Mouse (Mus musculus) fibroblast of lung, adult 2 months (primary cell): Measurements from ENCODE around the gene Zfp93.

ENCODE experiments used
- DNase-seq: peaks from one replicate; pipeline ENCODE4 v3.0.0-alpha.2; 2011; ENCODE audit warnings: low read depth

Gene Zfp93

DNA sequence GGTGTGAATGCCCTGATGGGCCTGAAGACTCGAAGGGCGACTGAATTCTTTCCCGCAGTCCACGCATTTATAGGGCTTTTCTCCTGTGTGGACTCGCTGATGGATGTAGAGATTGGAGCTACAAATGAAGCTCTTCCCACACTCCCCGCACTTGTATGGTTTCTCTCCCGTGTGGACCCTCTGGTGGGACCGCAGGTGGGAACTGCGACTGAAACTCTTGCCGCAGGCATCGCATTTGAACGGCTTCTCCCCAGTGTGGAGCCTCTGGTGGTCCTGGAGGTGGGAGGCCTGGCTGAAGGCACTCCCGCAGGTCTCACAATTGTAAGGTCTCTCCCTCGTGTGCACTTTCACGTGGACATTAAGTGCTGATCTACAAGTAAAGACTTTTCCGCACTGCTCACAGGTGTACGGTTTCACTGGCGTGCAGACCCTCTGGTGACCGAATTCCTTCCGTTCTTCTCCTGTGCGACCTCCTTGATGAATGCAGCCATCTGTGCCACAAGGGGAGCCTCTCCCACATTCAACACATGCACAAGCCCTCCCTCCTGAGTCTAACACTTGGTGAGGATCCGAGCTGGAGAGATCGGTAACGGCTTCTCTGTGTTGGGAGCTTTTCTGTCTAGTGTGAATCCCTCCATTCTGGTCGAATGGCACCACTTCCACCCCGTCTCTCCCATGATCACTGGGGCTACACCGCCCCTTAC, 21.3 kb downstream of the Zfp93 start:
- DNase-seq = no peak

DNA sequence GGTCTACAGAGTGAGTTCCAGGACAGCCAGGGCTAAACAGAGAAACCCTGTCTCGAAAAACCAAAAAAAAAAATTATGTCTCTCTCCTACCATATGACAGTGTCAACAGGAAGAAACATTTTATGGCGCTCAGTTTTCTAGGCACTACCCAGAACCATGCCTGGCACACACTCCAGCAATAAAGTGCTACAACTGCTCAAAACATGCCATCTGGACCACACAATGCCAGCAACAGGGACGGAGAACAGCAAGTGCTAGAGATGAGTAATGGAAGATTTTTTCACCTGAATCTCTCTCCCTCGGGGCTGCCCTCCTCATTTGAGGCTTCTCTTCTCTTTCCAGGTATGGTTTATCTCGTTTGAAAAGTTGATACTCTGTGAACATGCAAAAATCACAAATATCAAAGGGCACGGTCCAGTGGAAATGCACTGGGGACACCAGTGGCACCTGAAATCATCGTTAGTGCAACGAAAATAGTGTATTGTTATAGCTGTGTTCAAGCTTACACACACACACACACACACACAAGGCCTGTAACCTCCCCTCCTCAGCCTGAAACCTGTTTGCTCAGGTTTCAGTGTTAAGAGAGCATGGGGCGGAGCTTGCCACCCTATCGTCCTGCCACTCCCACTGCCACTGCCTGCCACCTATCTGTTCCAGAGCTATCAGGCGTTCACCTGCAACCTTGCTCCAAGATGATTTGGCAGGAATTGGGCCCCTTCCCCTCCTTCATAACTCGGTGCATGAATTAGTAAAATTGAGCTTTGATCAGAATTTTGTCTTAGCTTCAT, 23.0 kb downstream of the Zfp93 start:
- DNase-seq = no peak

DNA sequence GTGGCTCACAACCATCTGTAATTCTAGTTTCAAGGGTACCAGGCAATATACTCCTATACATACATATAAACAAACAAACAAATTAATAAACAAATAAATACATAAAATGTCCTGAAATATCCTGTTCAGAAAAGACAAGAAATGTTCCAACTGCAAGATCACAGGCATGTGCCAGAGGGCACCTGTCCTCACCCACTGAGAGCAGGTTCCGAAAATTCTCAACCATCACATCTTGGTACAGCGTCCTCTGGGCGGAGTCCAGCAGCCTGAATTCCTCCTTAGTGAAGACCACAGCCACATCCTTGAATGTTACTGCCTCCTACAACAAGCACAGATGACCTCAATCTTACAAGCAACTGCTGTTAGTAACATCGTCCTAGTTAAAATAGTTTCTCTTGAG, 24.5 kb downstream of the Zfp93 start:
- DNase-seq = no peak

DNA sequence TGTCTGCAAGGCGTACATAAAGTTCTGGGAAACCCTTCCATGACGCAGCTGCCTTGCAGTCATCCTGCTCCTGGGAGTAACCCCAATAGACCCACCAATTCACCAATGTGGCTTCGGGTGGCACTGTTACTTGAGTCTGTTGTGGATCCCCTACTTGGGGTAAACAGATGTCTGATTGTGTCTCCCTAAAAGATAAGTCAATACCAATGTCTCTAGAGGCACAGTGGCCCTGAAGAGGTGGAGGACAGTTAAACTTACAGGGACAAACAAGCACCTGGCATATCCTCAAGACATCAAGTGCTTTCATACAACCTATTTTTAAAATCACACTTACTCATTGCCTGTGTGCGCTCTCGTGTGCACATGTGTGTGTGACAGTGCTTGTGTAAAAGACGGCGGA, 25.2 kb downstream of the Zfp93 start:
- DNase-seq = no peak

DNA sequence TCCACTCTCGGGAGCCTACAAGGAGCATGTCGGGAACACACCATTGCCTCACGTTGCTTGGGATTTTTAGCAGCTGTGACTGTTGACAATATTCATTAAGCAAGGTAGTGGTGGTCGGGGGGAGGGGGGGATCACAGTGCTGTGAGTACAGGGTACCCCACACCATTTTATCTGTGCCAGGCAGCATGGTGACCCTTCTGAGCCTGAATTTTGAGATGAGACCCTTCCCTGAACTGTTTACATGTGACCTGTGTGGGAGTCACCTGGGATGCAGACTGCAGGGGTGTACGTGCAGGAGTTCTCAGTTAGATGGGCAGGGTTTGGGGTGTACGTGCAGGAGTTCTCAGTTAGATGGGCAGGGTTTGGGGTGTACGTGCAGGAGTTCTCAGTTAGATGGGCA, 26.2 kb downstream of the Zfp93 start:
- no peak for DNase-seq

DNA sequence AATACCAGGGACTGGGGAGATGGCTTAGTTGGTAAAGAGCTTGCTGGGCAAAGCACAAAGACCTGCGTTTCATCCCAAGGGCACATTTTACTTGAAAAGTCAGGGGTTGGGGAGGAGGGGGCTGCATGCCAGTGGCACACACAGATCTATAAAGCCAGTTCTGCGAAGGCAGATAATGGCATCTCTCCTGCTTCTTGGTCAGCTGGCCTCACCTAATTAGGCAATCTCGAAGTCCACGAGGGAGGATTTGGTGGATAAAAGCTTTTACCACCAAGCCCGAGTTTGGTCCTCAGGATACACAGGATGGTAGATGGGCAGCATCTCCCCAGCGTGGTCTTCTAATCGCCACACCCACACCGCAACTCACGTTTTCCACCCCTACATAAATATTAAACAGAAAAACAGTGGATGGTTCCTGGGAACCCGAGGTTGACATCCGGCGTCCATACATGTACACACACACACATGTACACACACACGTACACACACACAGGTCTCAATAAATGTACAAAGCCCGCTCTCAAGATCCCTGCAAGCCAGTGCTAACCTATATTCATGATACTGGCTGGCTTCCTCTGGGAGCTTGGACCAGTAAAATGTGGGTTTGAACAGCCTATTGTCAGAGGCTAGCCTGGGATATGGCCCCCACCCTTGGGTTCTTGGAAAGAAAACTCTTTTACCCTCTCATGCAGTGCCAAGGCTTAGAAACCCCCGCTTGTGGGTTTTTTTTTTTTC, 27.3 kb downstream of the Zfp93 start:
- no peak for DNase-seq

DNA sequence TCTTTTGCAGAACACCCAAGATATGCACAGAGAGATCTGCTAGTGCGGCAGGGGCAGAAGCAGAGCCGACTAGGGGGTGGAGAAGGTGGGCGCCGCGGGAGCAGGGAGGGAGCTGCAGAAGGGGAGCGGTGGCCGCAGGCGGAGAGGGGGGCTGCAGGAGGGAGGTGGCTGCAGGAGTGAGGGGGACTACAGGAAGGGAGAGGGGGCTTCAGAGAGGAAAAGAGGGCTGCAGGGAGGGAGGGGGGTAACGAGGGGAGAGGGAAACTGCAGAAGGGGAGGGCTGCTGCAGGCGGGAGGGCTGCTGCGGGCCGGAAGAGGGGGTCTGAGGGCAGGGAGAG, 28.4 kb downstream of the Zfp93 start:
- DNase-seq = no peak

DNA sequence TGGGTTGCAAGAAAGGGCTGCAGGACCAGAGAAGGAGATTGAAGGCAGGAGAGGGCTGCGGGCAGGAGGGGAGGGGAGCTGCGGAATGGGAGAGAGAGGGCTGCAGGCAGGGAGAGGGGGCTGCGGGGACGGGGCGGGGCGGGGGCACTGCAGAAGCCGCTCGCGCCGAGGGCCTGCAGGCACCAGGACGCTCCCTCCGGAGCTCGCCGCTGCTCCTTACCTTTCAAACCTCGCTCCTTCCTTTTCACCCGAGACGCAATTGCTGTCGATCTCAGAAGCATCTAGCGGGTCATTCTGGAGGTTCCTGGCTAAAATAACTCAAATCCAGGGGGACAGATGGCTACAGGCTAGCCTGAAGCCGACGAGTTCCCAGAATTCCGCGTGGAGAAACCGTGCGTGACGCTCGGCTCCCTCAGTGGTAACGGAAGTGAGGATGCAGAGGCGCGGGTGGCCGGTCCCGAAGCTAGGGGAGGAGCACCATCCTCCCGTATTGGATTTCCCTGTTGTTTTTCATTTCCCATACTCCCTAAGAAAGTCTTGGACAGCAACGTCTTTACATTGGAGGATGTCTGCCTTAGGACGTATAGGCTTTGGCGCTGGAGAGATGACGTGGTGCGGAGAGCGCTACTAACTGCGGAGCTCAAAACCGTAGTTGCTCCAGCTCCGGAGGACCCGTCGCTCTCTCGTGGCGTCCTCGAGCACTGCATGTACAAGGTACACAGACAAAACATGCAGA, 28.9 kb downstream of the Zfp93 start:
- peak; percentile 57 for DNase-seq

DNA sequence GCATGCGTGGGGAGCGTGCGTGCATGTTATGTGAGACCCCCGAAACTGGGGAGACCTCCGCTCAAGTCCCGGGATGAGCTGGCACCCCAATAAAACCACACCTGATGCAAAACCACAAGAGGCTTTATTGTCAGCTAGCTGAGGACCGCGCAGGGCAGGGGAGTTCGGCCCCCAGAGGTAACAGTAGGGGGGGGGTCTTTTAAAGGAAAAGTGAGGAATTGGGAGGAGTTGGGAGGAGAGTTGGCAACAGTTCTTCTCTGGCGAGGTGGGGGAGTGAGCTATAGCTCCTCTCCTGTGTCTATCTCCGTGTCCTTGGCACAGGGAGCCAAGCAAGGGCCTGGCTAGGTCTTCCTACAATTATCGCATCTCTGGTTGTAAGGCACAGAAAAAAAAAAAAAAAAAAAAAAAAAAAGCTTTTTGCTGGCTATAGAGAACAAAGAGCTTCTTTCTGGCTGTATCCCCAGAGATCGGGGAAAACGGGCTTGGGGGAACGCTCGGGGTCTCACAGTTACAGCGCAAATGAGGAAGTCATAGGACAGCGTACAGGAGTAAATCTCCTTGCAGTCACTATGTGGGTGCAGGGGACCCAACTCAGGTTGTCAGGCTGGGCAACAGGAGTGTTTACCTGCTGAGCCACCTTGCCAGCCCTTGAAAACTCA, 29.7 kb downstream of the Zfp93 start:
- DNase-seq = no peak

DNA sequence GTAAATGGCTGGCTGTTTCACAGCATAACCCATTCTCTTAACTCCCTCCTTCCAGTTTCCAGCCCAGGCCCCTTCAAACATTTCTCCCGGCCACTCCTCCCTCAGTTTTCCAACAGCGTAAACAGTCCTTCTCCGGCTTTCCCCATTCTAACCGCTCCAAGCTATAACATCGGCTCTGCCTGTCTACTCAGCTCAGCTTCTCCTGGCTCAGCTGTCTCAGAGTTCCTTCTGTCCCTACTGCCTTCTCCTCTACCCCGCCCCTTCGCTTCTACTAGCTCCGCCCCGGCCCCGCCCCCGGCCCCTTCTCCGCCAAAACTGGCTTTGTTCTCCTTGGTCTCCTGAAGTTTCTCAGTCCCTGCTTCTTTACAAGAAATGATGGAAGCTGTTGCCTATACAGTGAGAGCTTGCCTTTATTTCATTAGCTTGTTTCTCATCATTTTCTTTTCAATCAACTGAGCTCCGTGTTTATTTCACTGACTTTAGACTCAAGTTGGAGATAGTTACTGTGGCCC, 30.6 kb downstream of the Zfp93 start, which contains the start of gene Zfp61:
Gene Zfp61 (minus strand): TSS at position 462 of the 512 bp plus-strand sequence.
- peak; percentile 17 for DNase-seq

DNA sequence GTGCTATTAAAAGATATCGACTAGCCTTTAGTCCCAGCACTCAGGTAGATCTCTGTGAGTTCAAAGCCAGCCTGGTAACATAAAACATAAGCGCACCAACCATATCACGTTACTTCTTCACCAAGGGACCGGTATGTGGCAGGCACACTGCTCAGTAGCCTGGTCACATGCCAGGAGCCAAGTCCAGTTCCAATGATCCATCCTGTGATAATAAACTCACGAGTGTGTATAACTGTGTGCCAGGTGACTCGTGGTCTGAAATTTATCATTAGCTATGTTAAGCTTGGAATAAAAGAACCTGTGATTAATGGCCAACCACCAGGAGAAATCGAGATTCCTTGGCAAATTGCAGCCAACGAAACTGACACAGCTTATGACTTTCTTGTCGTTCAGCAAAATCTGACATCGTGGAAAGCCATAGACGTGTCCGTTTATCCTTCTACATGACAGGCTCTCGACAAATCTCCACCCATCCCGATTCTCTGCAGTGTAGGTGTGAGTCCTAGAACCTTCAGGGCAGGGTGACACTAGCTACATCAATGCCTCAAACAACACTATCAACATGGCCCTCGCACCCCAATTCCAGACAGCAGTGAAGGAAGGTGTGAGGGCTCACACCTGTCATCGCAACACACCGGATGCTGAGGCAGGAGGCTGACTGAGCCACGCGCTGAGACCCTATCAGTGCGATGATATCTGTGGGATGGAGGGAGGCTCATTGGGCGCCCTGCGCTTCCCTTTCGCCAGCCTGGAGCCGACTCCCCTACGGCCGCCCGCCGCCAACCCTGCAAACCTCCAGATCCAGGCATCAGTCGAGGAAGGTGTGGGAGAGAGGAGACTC, 45.7 kb downstream of the Zfp93 start:
- no peak for DNase-seq

DNA sequence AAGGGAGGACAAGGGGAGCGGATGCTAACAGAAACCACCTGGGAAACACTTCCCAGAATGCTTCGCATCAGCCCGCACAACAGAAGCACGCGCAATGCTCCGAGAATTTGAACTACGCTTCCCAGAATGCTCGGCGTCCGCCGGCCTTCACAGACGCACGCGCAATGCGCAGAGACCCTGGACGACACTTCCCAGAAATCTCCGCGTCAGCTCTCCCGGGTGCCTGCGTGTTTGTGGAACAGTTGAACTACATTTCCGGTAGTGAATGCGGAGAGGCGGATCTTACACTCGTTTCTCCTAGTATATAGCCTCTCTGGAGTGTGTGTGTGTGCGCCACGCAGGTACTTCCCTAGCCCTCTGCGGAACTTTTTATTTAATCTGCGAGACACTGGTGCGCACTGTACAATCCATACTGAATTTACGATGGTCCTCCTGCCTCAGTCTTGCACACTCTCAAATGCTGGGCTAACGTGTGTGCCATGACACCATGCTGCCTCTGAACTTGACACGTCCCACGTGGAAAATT, 46.4 kb downstream of the Zfp93 start, which contains the start of gene Zfp94:
Gene Zfp94 (minus strand): TSS at position 100 of the 526 bp plus-strand sequence.
- peak; percentile 91 for DNase-seq

DNA sequence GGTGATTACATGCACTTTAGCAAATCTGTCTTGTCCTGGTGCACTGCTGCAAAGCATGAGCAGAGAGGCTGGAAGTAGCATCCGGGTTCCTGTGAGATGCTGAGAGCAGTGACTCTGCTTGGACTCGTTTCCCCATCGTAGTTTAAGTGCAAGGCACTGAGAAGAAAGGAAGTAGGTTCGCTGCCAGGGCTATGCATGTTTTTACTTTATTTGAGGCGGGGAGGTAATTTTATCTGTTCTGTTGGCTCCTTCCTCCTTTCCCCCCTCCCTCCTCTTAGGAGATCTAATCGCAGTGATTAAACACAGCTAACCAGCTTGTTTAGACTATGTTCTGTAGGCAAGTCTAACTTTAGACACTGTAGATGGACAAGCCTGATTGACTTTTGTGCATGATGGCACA, 48.7 kb downstream of the Zfp93 start:
- no peak for DNase-seq

DNA sequence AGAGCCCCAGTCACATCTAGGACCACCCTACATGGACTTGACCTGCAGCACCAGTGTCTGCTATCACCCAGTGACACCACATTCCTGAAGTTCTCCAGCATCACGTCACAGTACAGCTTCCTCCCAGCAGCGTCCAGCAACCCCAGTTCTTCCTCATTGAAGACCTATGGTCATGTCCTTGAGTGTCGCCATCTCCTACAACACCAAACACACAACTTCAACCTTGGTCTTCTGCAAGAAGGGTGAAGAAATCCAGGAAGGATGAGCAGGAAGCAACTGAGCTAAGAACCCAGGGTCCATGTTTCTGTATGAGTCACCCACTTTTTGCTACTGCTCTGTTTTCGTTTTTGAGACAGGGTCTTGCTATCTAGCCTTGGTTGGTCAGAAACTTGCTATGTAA, 52.4 kb downstream of the Zfp93 start:
- DNase-seq = no peak

DNA sequence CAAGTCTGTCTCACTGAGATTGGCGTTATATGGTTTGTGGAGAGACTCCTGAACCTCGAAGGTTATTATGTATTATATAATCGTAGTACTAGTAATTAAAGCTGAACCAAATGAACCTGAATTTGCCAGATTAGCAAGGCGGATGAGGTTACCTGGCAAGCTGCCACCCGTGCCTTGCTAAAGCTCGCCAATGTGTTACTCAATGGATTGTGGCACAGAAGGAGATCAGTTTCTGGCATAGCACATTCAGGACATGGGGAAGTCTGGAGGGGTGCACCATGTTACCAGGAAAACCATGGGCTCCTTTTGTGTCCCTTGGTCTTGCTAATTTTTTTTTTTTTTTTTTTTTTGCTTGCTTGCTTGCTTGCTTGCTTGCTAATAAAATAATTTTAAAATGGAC, 55.0 kb downstream of the Zfp93 start:
- no peak for DNase-seq

DNA sequence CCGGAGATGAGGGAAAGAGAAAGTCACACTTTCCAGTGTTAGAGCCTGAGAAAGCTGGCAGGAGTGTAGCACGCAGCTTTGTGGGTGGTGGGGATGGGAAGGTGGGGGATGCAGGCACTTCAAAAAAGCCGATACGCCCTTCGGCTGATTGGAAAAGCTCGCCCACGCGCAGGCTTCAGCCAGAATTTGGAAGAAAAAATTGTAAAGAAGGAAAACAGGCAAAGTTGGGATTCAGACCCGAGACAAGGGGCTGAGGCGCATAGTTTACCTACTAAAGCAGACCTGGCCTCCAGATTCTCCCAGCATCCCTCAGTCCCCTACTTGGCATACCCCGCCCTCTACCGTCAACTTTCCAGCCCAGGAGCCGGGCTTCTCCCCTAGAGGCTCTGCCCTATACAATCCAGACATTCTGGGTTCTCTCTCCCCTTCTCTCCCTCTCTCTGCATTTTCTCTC, 55.5 kb downstream of the Zfp93 start:
- DNase-seq = no peak

DNA sequence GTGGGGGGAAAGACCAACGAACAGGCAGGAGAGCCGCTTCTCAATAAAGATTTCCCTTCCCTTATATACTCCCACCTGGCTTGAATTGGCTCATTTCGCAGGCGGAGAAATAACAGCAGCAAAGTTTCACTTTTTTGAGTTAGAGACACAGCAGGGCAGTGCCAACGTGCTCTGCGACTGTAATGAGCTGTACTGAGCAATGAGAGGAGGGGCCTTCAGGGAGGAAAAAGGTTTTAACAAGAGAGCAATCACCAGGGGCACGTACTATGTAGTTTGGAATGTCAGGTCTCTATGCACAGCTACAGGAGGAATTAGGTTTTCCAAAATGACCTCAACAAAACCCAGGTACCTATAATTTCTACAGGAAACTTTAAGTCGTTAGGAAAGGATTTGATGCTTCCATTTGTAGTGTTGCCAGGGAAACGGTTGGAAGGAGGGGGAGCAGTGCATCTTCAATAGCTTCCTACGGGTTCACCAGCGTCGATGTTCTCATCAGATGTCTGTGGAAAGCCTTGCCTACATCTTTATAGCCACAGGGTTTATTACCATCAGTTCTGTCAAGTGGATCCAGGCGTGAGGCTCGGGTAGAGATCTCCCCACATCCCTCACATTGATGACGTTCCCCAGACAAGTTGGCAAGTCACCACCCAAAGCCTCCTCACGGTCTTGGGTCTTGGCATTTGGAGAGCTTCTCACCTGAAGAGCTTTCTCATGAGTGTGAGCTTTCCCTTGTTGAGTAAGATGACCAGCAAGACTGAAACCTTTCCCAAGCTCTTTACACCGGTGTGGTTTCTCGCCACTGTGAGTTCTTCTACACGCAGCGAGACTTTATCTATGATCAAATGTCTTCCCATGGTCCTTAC, 56.3 kb downstream of the Zfp93 start:
- no peak for DNase-seq
